Mouse (Mus musculus): ENCODE data around the gene Gm21244. TPM values are rescaled to one million over a fixed set of nuclear protein-coding genes. Genes with fewer than 3 reads are reported as not detected.

Gene Gm21244
- polyA plus RNA-seq (2012), result not detected in 2 replicates

GRCm38 (mm10) chrY:7169193-7169592, at the start of gene Gm21244:
Gm21244 (minus strand) TSS chrY:7169293.

Other genes starting within 250 kb of the Gm21244 start
- gene Gm28998, start 84.5 kb upstream of the Gm21244 start, polyA plus RNA-seq (2012), result not detected in 2 replicates
- gene Gm21788, start 235.7 kb upstream of the Gm21244 start, polyA plus RNA-seq (2012), result not detected in 2 replicates

Measured in megakaryocyte-erythroid progenitor cell, adult 5 weeks (primary cell).